Mouse (Mus musculus) embryo, embryonic 10 days (tissue): ENCODE measurements around the gene Ttc9b.
"Not testable (repeated sequence)": the region's sequence is repeated elsewhere in the genome, so short reads cannot be mapped to it uniquely, and the experiment has no call there.

Experiments used
- DNase-seq: peaks from one replicate; pipeline ENCODE4 v3.0.0-alpha.2; 2015; ENCODE audit warnings: low spot score

The Ttc9b gene

GRCm38 (mm10) chr7:27653681-27654437, at the start of gene Ttc9b:
Gene Ttc9b, plus strand, starts transcription at chr7:27653915.
- peak; percentile 57 for DNase-seq

DNA sequence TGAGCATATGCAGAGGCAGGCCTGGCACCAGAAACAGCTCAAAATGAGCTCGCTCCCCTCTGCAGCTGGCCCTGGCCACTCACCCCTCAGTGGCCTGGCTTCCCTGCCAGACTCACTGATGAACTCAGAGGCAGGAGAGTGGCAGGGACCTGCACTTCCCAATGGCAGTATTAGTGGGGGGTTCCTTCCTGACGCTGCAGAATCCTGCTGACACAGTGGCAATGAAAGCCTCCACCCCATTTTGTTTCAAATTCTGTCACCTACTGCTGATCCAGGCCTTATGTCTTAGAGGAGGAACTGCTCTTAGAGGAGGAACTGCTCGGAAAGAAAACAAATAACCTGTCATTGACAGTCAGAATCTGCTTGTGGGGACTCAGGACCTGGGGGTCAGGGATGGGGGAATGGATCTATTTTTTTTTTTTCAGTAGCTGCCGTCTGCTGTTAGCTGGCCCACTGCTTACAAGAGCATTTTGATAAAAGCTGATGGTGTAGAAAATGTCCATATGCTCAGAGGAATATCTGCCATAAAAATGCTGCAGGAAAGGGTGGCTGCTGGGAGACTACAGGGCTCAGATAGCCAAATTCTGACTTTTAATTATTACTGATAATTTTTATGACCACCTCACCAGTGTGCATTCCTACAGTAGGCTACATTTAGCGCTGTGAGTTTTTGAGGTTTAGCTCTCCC, 48.9 kb upstream of the Ttc9b start:
- DNase-seq: no peak

- DNase-seq: no peak
Measured at GRCm38 (mm10) chr7:27605499-27606285, 48.0 kb upstream of the Ttc9b start.

DNA sequence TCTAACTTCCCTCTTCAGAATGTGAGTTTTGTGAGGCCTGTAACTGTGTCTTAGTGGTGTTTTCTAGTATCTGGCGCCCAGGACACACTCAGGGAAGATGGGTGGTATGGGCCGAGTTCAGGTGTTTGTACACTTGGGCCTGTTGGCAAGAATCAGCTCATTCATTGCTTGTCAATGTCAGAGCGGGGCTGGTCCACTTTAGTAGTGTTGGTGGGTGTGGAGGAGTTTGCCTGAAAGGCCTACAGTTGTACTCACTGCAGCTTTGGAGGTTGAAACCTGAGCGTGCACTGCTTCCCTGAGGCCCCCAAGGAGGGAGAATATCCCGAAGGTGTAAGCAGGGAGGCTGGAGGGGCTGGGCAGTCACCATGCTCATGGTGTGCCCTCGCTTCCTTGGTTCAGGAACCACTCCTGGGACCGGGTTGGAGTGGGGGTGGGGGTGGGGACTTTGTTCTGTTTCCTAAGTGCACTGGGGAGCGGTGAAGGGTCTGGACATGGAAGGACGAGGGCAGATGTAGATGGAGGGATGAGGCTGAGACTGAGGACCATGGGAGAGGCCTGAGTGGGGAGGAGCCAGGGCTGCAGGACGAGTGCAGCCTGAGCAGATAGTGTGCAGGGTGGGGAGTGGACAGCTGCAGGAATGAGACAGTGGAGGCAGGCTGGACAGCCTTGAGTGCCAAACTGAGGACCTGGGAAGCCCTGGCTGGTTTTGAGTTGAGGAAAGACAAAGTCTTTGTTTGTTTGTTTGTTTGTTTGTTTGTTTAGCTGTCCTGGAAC, 47.0 kb upstream of the Ttc9b start:
- DNase-seq: no peak

- DNase-seq: no peak
Measured at GRCm38 (mm10) chr7:27607580-27607979, 46.1 kb upstream of the Ttc9b start.

GRCm38 (mm10) chr7:27608130-27608529, 45.6 kb upstream of the Ttc9b start:
- DNase-seq: no peak

DNA sequence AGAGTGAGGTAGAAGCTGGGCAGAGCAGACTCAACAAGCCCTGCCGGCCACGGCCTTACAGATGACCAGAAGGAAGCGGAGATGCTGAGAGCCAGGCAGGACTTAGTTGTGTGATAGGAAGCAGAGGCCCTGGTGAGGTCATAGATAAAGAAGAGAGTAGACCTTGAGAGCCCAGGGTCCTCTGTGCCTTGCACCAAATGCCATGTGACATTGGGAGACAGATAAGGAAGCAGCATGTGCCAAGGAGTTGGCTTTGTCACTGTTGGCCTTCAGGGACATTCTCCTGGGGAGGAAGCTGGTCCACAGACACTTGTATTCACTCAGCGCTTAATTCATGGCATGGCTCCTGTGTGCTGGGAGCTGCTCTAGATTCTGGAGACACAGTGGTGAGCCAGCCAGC, 44.4 kb upstream of the Ttc9b start:
- no peak for DNase-seq

DNA sequence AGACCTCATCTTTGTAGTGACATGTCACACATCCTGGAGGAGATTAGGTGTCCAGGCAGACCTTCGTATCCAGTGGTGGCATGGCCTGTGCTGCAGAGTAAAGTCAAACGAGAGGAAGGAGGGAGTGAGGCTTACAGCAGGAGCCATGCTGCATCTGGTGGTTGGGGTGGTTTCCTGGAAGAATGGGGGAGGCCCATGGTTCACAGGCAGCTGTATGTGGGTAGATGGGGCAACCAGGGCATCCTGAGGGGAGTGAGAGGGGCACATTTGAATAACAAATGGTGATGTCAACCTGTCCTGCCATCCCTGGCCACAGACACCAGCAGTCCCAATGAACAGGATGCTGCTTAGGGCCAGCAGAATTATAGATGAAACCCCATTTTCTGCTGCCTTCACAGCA, 44.0 kb upstream of the Ttc9b start:
- no peak for DNase-seq

DNA sequence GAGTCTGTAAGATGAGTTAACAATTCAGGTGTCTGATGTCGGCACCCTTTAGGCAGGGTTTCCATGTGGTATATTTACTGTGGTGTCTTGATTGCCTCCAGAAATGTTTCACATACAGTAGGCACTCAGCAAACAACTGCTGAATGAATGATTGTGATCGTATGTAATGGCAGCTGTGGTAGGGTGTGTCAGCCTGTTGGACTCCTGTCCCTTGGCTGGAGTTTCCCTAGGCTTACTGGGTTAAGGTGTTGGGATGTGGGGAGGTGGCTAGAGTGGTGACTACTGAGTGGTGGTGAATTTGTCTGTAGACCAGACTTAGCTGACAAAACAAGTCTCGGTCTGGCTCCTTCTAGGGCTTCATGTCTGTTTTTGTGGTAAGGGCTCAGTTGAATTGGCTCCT, 43.3 kb upstream of the Ttc9b start:
- DNase-seq: no peak

GRCm38 (mm10) chr7:27610871-27611270, 42.8 kb upstream of the Ttc9b start:
- no peak for DNase-seq

- no peak for DNase-seq
Measured at GRCm38 (mm10) chr7:27612940-27613339, 40.8 kb upstream of the Ttc9b start.

- no peak for DNase-seq
Measured at GRCm38 (mm10) chr7:27613751-27614499, 39.8 kb upstream of the Ttc9b start.

- no peak for DNase-seq
Measured at GRCm38 (mm10) chr7:27621028-27621427, 32.7 kb upstream of the Ttc9b start.

GRCm38 (mm10) chr7:27622234-27622633, 31.5 kb upstream of the Ttc9b start:
- DNase-seq: no peak

DNA sequence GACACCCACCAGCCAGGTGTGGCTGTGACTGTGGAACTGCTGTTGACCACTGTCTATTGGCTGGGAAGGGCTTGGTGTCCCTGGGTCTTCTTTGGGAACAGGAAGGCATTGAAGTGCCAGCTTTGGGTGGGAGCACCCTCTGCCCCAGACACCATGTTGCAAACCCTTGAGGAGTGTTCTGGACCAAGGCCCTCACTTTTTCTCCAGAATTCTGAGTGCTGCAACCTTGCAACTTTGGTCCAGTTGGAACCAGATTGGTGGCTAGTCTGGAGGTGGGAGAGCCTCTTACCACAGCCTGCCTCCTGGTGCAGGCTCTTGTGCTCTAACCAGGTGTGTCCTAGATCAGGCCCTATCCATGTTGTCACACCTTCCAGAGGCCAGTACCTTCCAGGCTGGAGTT, 28.7 kb upstream of the Ttc9b start:
- no peak for DNase-seq

GRCm38 (mm10) chr7:27627707-27628106, 26.0 kb upstream of the Ttc9b start:
- DNase-seq: no peak

DNA sequence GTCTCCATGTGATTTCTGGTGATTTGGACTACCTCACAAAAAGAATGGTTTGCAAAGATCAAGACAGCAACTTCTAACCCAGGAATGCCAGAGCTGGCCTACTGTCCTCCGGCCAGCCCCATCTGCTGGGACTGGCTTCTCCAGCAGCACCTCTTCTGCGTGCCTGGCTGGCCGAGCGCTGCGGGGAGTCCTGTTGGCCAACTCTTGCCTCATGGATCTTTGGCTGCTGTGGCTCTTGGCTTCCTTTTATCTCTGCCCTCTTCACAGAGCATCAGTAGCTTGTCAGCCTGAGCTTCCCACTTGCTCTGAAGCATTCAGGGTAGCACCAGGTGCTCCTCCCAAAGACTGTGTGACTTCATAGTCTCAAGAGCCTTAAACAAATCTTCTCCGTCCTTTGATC, 25.5 kb upstream of the Ttc9b start:
- DNase-seq: no peak

- DNase-seq: not testable (repeated sequence)
Measured at GRCm38 (mm10) chr7:27628816-27629215, 24.9 kb upstream of the Ttc9b start.

- DNase-seq: no peak
Measured at GRCm38 (mm10) chr7:27631439-27631838, 22.3 kb upstream of the Ttc9b start.

DNA sequence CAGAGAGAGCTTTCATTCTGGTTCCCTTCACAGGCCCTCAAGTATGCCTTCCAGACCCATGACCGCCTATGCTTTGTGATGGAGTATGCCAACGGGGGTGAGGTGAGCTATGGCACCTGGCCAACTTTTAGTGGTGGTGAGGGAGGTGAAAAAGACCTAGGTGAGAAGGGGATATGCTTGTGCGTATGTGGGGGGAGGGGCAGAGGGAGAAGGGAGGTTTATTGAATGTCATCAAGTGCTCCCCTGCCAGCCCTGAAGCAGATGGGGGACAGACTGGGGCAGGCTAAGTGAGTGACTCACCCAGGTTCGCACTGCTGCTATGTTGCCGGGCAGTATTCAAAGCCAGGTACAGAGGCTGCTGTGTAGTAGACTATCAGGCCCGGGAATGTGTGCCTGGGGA, 20.5 kb upstream of the Ttc9b start:
- no peak for DNase-seq

GRCm38 (mm10) chr7:27634691-27635090, 19.0 kb upstream of the Ttc9b start:
- DNase-seq: no peak
